Mouse (Mus musculus): ENCODE results near the gene Xaf1.

The Xaf1 gene

GRCm38 (mm10) chr11:72287126-72287525, 14.3 kb upstream of the Xaf1 start:
- no peak for DNase-seq (ENCODE audit: low read depth, low spot score)
- Histone ChIP-seq H3K27me3 (ENCODE audit: control insufficient read depth, insufficient read depth, low read length, poor library complexity, severe bottlenecking) (no peaks in the 10 kb centered on the region), H3K36me3 (ENCODE audit: control insufficient read depth, insufficient read depth, low read length, poor library complexity, severe bottlenecking) (no peaks in the 10 kb centered on the region)

- no peak for DNase-seq (ENCODE audit: low read depth, low spot score)
- no peaks in the 10 kb centered on the region for H3K36me3 ChIP-seq (ENCODE audit: control insufficient read depth, insufficient read depth, low read length, poor library complexity, severe bottlenecking)
- no peaks in the 10 kb centered on the region for H3K27me3 ChIP-seq (ENCODE audit: control insufficient read depth, insufficient read depth, low read length, poor library complexity, severe bottlenecking)
Observed at GRCm38 (mm10) chr11:72287543-72287942, 13.9 kb upstream of the Xaf1 start.

- no peak for DNase-seq (ENCODE audit: low read depth, low spot score)
- Histone ChIP-seq H3K36me3 (ENCODE audit: control insufficient read depth, insufficient read depth, low read length, poor library complexity, severe bottlenecking) (no peaks in the 10 kb centered on the region), H3K27me3 (ENCODE audit: control insufficient read depth, insufficient read depth, low read length, poor library complexity, severe bottlenecking) (no peaks in the 10 kb centered on the region)
Observed at GRCm38 (mm10) chr11:72293116-72293515, 8.3 kb upstream of the Xaf1 start.

- Histone ChIP-seq H3K27me3 (ENCODE audit: control insufficient read depth, insufficient read depth, low read length, poor library complexity, severe bottlenecking) (no peaks in the 10 kb centered on the region), H3K36me3 (ENCODE audit: control insufficient read depth, insufficient read depth, low read length, poor library complexity, severe bottlenecking) (no peaks in the 10 kb centered on the region; the same call in 1 of the 2 replicates)
- no peak for DNase-seq (ENCODE audit: low read depth, low spot score)
Observed at GRCm38 (mm10) chr11:72302230-72302629, 801 bp downstream of the Xaf1 start.

GRCm38 (mm10) chr11:72307461-72307860, 6.0 kb downstream of the Xaf1 start:
- no peak for DNase-seq (ENCODE audit: low read depth, low spot score)
- Histone ChIP-seq H3K36me3 (ENCODE audit: control insufficient read depth, insufficient read depth, low read length, poor library complexity, severe bottlenecking) (peaks cover 5% of the 10 kb centered on the region), H3K27me3 (ENCODE audit: control insufficient read depth, insufficient read depth, low read length, poor library complexity, severe bottlenecking) (no peaks in the 10 kb centered on the region)

GRCm38 (mm10) chr11:72308982-72309381, 7.6 kb downstream of the Xaf1 start:
- Histone ChIP-seq H3K36me3 (ENCODE audit: control insufficient read depth, insufficient read depth, low read length, poor library complexity, severe bottlenecking) (peaks cover 5% of the 10 kb centered on the region), H3K27me3 (ENCODE audit: control insufficient read depth, insufficient read depth, low read length, poor library complexity, severe bottlenecking) (no peaks in the 10 kb centered on the region)
- DNase-seq (ENCODE audit: low read depth, low spot score) = no peak

- no peak for DNase-seq (ENCODE audit: low read depth, low spot score)
- no peaks in the 10 kb centered on the region for H3K27me3 ChIP-seq (ENCODE audit: control insufficient read depth, insufficient read depth, low read length, poor library complexity, severe bottlenecking)
- peaks cover 5% of the 10 kb centered on the region for H3K36me3 ChIP-seq (ENCODE audit: control insufficient read depth, insufficient read depth, low read length, poor library complexity, severe bottlenecking)
Observed at GRCm38 (mm10) chr11:72310491-72310890, 9.1 kb downstream of the Xaf1 start.

GRCm38 (mm10) chr11:72311355-72312001, 10.0 kb downstream of the Xaf1 start:
- H3K27me3 ChIP-seq (ENCODE audit: control insufficient read depth, insufficient read depth, low read length, poor library complexity, severe bottlenecking) = no peaks in the 10 kb centered on the region
- H3K36me3 ChIP-seq (ENCODE audit: control insufficient read depth, insufficient read depth, low read length, poor library complexity, severe bottlenecking) = peaks cover 5% of the 10 kb centered on the region
- DNase-seq (ENCODE audit: low read depth, low spot score) = no peak

GRCm38 (mm10) chr11:72314151-72314895, 12.9 kb downstream of the Xaf1 start, which contains the start of gene Fbxo39:
Fbxo39 (plus strand) TSS chr11:72314444.
- no peak for DNase-seq (ENCODE audit: low read depth, low spot score)
- peaks cover 2% of the 10 kb centered on the region for H3K36me3 ChIP-seq (ENCODE audit: control insufficient read depth, insufficient read depth, low read length, poor library complexity, severe bottlenecking)

GRCm38 (mm10) chr11:72318026-72318425, 16.6 kb downstream of the Xaf1 start:
- Histone ChIP-seq H3K27me3 (ENCODE audit: control insufficient read depth, insufficient read depth, low read length, poor library complexity, severe bottlenecking) (no peaks in the 10 kb centered on the region), H3K36me3 (ENCODE audit: control insufficient read depth, insufficient read depth, low read length, poor library complexity, severe bottlenecking) (no peaks in the 10 kb centered on the region)
- no peak for DNase-seq (ENCODE audit: low read depth, low spot score)

More at GRCm38 (mm10) chr11:72314151-72314895, 12.9 kb downstream of the Xaf1 start, which contains the start of gene Fbxo39:
- H3K27me3 ChIP-seq (ENCODE audit: control insufficient read depth, insufficient read depth, low read length, poor library complexity, severe bottlenecking) = no peaks in the 10 kb centered on the region

- Histone ChIP-seq H3K36me3 (ENCODE audit: control insufficient read depth, insufficient read depth, low read length, poor library complexity, severe bottlenecking) (no peaks in the 10 kb centered on the region), H3K27me3 (ENCODE audit: control insufficient read depth, insufficient read depth, low read length, poor library complexity, severe bottlenecking) (no peaks in the 10 kb centered on the region)
- DNase-seq (ENCODE audit: low read depth, low spot score) = peak; percentile 48
Observed at GRCm38 (mm10) chr11:72324431-72324830, 23.0 kb downstream of the Xaf1 start.

GRCm38 (mm10) chr11:72325701-72326100, 24.3 kb downstream of the Xaf1 start:
- Histone ChIP-seq H3K27me3 (ENCODE audit: control insufficient read depth, insufficient read depth, low read length, poor library complexity, severe bottlenecking) (no peaks in the 10 kb centered on the region), H3K36me3 (ENCODE audit: control insufficient read depth, insufficient read depth, low read length, poor library complexity, severe bottlenecking) (no peaks in the 10 kb centered on the region)
- DNase-seq (ENCODE audit: low read depth, low spot score) = peak; percentile 16

- H3K36me3 ChIP-seq (ENCODE audit: control insufficient read depth, insufficient read depth, low read length, poor library complexity, severe bottlenecking) = no peaks in the 10 kb centered on the region
- DNase-seq (ENCODE audit: low read depth, low spot score) = no peak
- H3K27me3 ChIP-seq (ENCODE audit: control insufficient read depth, insufficient read depth, low read length, poor library complexity, severe bottlenecking) = no peaks in the 10 kb centered on the region
Observed at GRCm38 (mm10) chr11:72332951-72333667, 31.7 kb downstream of the Xaf1 start.

- no peaks in the 10 kb centered on the region for H3K36me3 ChIP-seq (ENCODE audit: control insufficient read depth, insufficient read depth, low read length, poor library complexity, severe bottlenecking)
- DNase-seq (ENCODE audit: low read depth, low spot score) = no peak
- H3K27me3 ChIP-seq (ENCODE audit: control insufficient read depth, insufficient read depth, low read length, poor library complexity, severe bottlenecking) = no peaks in the 10 kb centered on the region
Observed at GRCm38 (mm10) chr11:72334653-72335052, 33.2 kb downstream of the Xaf1 start.

- H3K27me3 ChIP-seq (ENCODE audit: control insufficient read depth, insufficient read depth, low read length, poor library complexity, severe bottlenecking) = no peaks in the 10 kb centered on the region
- no peak for DNase-seq (ENCODE audit: low read depth, low spot score)
- H3K36me3 ChIP-seq (ENCODE audit: control insufficient read depth, insufficient read depth, low read length, poor library complexity, severe bottlenecking) = no peaks in the 10 kb centered on the region
Observed at GRCm38 (mm10) chr11:72336726-72337125, 35.3 kb downstream of the Xaf1 start.
